Mouse (Mus musculus): ENCODE results near the gene Ttc5.

- TF ChIP-seq USF1 (IDR thresholded peaks at IDR 0.05; ENCODE audit: low read depth) (no peak), POLR2A (IDR thresholded peaks at IDR 0.05; ENCODE audit: insufficient read length, low read depth) (no peak), E2F4 (IDR thresholded peaks at IDR 0.05; ENCODE audit: insufficient read depth) (no peak), MAX (IDR thresholded peaks at IDR 0.05; ENCODE audit: low read depth) (no peak), MYOD1 (IDR thresholded peaks at IDR 0.05; ENCODE audit: control insufficient read depth in 1 of 3, insufficient read length in 2 of 3, low read depth in 2 of 3) (no peak), TCF12 (IDR thresholded peaks at IDR 0.05; ENCODE audit: insufficient read depth, poor library complexity, severe bottlenecking) (no peak), TCF3 (IDR thresholded peaks at IDR 0.05; ENCODE audit: insufficient read length, low read depth) (no peak), POLR2AphosphoS2 (IDR thresholded peaks at IDR 0.05; ENCODE audit: insufficient read length, low read depth) (no peak)
Measured at GRCm38 (mm10) chr14:50824219-50824618, 38.9 kb upstream of the Ttc5 start.
